Mouse (Mus musculus) midbrain, embryonic 10.5 days (tissue): Measurements from ENCODE around the gene Tbc1d14. TPM values are rescaled to one million over a fixed set of nuclear protein-coding genes. Genes with fewer than 3 reads are reported as not detected.

ENCODE experiments used
- DNase-seq: peaks from one replicate; pipeline ENCODE4 v3.0.0-alpha.2; 2017; ENCODE audit warnings: low spot score
- H3K27ac ChIP-seq: fragments of 300-500 bp; sonication (generic); replicated peaks from 2 replicates; pipeline ENCODE4 v1.5.1; 2016; ENCODE audit warnings: mild to moderate bottlenecking
- H3K27me3 ChIP-seq: fragments of 300-500 bp; sonication (generic); 2 replicates; pipeline ENCODE4 v1.6.1; 2016; ENCODE audit warnings: low read depth, mild to moderate bottlenecking; ENCODE audit not compliant: poor library complexity, severe bottlenecking
- H3K36me3 ChIP-seq: fragments of 300-500 bp; sonication (generic); 2 replicates; pipeline ENCODE4 v1.6.1; 2016; ENCODE audit warnings: mild to moderate bottlenecking, moderate library complexity
- H3K4me1 ChIP-seq: fragments of 300-500 bp; sonication (generic); 2 replicates; pipeline ENCODE4 v1.6.1; 2016
- H3K4me3 ChIP-seq: fragments of 300-500 bp; sonication (generic); 2 replicates; pipeline ENCODE4 v1.5.1; 2016; ENCODE audit warnings: mild to moderate bottlenecking, moderate library complexity
- H3K9me3 ChIP-seq: fragments of 300-500 bp; sonication (generic); replicated peaks from 2 replicates; pipeline ENCODE4 v1.6.1; 2016; ENCODE audit warnings: mild to moderate bottlenecking
- WGBS: fragments of 180-500 bp; shearing (Covaris S2); methylation state at CpG from one replicate; pipeline ENCODE4 v1.1.7; 2016; 5-methylcytosine and 5-hydroxymethylcytosine counted together
- polyA plus RNA-seq: library from polyadenylated mRNA; unstranded; fragments of >200 nt; fragmentation: Nextera tagmentation; extraction: Ambion mirVana; gene quantifications from 2 replicates; pipeline ENCODE4 v1.2.1, GENCODE M21; 2016

Gene Tbc1d14
- polyA plus RNA-seq, 1 experiment from 2014 or later: 35.2 TPM

DNA sequence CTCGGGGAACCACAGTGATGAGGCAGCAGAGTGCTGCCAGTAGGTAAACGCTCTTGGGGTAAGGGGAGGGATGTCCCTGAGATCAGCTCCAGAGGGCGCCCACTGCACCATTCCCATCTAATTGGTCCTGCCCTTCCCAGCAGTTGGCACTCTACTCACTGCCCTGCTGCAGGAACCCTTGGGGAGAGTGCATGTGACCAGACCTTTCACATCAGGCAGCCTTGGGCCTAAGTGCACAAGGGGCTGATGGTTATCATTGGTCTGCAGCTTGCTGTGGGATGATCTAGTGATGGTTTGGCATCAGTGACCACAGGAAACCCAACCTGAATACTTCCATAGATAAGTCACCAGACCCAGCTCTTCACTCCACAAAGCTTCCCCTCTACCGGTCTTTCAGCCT lies 4.6 kb upstream of the Tbc1d14 start:
- WGBS: 41% methylated on average over 4 of the region's 4 CpGs
- Histone ChIP-seq H3K27me3 (no peaks in the 10 kb centered on the region), H3K9me3 (no peaks in the 10 kb centered on the region), H3K27ac (no peak overlapping the region), H3K36me3 (peaks cover 41% of the 10 kb centered on the region), H3K4me1 (0 out of 2 replicates have a peak, but pooled peaks cover 5% of the 10 kb centered on the region), H3K4me3 (no peak overlapping the region)
- no peak for DNase-seq

DNA sequence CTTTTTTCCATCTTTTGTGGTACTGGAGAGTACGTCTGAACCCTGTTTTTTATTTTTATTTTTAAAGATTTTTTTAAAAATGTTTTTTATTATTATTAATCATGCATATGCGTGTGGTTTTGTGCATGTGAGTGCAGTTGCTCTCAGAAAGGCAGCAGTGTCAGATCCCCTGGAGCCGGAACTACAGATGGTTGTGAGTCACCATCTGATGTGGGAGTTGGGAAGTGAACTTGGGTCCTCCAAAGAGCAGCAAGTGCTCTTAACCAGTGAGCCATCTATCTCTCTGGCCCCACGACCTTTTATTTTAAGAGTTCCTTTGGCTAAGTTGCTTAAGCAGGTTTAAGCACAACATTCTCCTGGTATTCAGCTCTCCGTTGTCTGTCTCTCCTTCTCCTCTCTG lies 3.1 kb upstream of the Tbc1d14 start:
- no peak for DNase-seq
- 83% methylated on average over 5 of the region's 5 CpGs for WGBS
- Histone ChIP-seq H3K4me1 (0 out of 2 replicates have a peak, but pooled peaks cover 5% of the 10 kb centered on the region), H3K36me3 (peaks cover 27% of the 10 kb centered on the region), H3K27ac (no peak overlapping the region), H3K27me3 (no peaks in the 10 kb centered on the region), H3K4me3 (no peak overlapping the region), H3K9me3 (no peaks in the 10 kb centered on the region)

DNA sequence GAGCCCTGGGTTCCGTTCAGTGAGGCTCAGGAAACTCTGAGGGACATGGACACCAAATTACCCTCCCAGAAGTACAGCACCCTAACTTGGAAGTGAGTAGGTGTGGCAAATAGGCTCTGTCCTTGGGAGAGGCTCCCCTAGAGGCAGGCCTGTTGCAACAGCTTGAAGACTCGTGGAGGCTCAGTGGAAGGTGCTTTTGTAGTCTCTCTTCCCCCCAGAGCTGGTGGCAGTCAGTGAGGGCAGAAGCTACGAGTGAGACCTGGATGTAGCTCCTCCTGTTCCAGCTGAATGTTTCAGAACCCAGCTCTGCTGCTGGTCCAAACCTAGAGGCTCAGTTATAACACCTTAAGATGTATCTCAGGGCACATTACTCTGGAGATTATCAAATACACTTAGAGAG lies 2.0 kb upstream of the Tbc1d14 start:
- Histone ChIP-seq H3K27me3 (no peaks in the 10 kb centered on the region), H3K4me1 (0 out of 2 replicates have a peak, but pooled peaks cover 5% of the 10 kb centered on the region), H3K27ac (no peak overlapping the region), H3K4me3 (no peak overlapping the region), H3K9me3 (no peaks in the 10 kb centered on the region), H3K36me3 (peaks cover 16% of the 10 kb centered on the region)
- WGBS: 29% methylated on average over 3 of the region's 3 CpGs
- DNase-seq: no peak

- H3K27ac ChIP-seq: no peak overlapping the region
- no peak for DNase-seq
- H3K9me3 ChIP-seq: no peaks in the 10 kb centered on the region
- 79% methylated on average over 3 of the region's 3 CpGs for WGBS
- 0 out of 2 replicates have a peak, but pooled peaks cover 5% of the 10 kb centered on the region for H3K4me1 ChIP-seq
- no peaks in the 10 kb centered on the region for H3K27me3 ChIP-seq
- no peak overlapping the region for H3K4me3 ChIP-seq
- peaks cover 8% of the 10 kb centered on the region for H3K36me3 ChIP-seq
Measured at GRCm38 (mm10) chr5:36594344-36594743, 1.3 kb upstream of the Tbc1d14 start.

DNA sequence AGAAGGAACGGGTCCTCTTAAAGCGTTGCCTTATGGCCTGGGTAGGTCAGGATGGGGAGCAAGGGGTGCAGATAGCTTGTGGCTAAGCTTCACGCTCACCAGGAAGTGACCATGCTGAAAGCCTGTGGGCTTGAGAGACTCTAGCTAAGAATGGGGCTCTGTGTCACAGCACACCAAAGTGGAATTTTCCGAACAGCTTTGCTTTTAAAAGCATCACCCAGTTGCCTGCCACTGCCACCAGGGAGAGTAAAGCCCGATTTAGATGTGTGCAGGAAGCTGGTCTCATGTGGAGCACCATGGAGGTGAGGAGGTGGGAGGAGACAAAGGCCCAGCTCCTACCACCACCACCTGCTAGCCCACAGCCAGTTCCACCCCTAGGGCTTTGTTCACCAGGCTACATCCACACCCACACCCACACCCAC lies 2.6 kb downstream of the Tbc1d14 start:
- 72% methylated on average over 5 of the region's 5 CpGs for WGBS
- H3K36me3 ChIP-seq: no peaks in the 10 kb centered on the region
- DNase-seq: no peak
- no peak overlapping the region for H3K27ac ChIP-seq
- no peaks in the 10 kb centered on the region for H3K9me3 ChIP-seq
- H3K4me1 ChIP-seq: 0 out of 2 replicates have a peak, but pooled peaks cover 3% of the 10 kb centered on the region
- H3K4me3 ChIP-seq: no peak overlapping the region
- H3K27me3 ChIP-seq: no peaks in the 10 kb centered on the region

- WGBS: 76% methylated on average over 6 of the region's 6 CpGs
- Histone ChIP-seq H3K9me3 (no peaks in the 10 kb centered on the region), H3K27me3 (peaks cover 11% of the 10 kb centered on the region), H3K27ac (no peak overlapping the region), H3K4me1 (peaks cover 33% of the 10 kb centered on the region), H3K36me3 (no peaks in the 10 kb centered on the region), H3K4me3 (no peak overlapping the region)
- DNase-seq: no peak
Measured at GRCm38 (mm10) chr5:36584299-36584698, 8.8 kb downstream of the Tbc1d14 start.

- DNase-seq: peak; percentile 99
- Histone ChIP-seq H3K4me1 (peaks cover 30% of the 10 kb centered on the region), H3K9me3 (no peaks in the 10 kb centered on the region), H3K36me3 (no peaks in the 10 kb centered on the region), H3K27me3 (peaks cover 11% of the 10 kb centered on the region), H3K27ac (peak overlapping the region; percentile 91), H3K4me3 (peak overlapping the region; percentile 70)
- 1% methylated on average over 54 of the region's 54 CpGs for WGBS
Measured at GRCm38 (mm10) chr5:36581924-36582642, 11.0 kb downstream of the Tbc1d14 start.

- H3K4me3 ChIP-seq: peak overlapping the region; percentile 70
- H3K4me1 ChIP-seq: peaks cover 30% of the 10 kb centered on the region
- DNase-seq: no peak
- H3K36me3 ChIP-seq: no peaks in the 10 kb centered on the region
- WGBS: under 1% methylated on average over 40 of the region's 40 CpGs
- peak overlapping the region; percentile 91 for H3K27ac ChIP-seq
- peaks cover 11% of the 10 kb centered on the region for H3K27me3 ChIP-seq
- no peaks in the 10 kb centered on the region for H3K9me3 ChIP-seq
Measured at GRCm38 (mm10) chr5:36581259-36581923, 11.7 kb downstream of the Tbc1d14 start.

DNA sequence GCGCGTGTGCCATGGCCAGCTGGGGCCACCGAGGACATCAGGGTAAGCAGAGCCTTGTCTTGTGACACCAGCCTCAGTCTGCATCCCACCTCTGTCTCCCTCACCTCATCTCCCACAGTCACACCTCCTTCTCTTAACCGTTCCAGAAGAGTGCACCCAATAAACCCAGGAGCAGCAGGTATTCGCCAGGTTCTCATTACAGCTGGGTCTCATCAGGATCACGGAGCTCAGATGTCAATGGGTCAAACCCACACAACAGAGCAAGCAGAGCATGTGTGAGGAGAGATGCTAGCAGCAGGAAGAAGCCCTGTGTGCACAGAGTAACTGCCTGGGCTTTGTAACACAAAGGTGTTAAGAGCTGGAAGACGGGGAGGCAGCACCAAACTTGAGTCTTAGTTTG lies 13.1 kb downstream of the Tbc1d14 start:
- no peak for DNase-seq
- Histone ChIP-seq H3K4me3 (no peak overlapping the region), H3K36me3 (no peaks in the 10 kb centered on the region), H3K27me3 (peaks cover 11% of the 10 kb centered on the region), H3K27ac (no peak overlapping the region), H3K4me1 (peaks cover 34% of the 10 kb centered on the region), H3K9me3 (no peaks in the 10 kb centered on the region)
- WGBS: 83% methylated on average over 7 of the region's 7 CpGs

DNA sequence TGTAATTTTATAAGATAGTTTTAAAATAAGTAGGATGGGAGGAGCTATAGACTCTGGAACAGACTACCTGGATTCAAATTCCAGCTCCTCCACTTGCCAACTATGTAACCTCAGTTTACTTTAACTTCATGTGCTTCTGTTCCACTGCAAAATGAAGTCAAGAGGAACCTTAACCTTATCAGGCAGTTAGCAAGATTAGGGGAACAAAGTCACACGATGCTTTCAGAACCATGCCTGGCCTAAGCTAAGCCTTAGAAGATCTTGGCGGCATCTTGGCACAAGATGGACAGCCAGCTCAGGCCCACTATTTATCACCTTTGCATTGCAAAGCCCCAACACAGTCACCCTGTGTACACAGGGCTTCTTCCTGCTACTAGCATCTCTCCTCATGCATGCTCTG lies 14.1 kb downstream of the Tbc1d14 start:
- 86% methylated on average over 2 of the region's 2 CpGs for WGBS
- Histone ChIP-seq H3K27ac (no peak overlapping the region), H3K4me1 (peaks cover 39% of the 10 kb centered on the region), H3K4me3 (no peak overlapping the region), H3K9me3 (no peaks in the 10 kb centered on the region), H3K36me3 (no peaks in the 10 kb centered on the region), H3K27me3 (peaks cover 11% of the 10 kb centered on the region)
- no peak for DNase-seq

DNA sequence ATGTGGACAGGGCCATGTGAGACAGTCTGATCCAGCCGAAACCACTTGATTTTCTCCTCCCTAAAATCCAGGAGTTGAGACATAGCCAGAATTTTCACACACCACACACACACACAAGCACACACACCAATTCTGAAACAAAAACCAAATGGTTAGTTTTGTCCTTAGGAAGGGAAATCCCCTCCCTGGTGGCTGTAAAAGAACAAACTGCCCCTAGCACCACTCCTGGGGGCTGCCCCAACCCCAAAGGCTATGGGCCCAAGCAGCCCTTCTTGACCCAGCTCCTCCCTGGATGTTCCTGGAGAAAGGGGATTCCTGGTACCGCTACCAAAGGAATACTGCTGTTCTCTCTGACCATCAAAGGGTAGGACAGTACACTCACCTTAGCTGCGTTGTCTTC lies 16.6 kb downstream of the Tbc1d14 start:
- no peaks in the 10 kb centered on the region for H3K9me3 ChIP-seq
- peaks cover 11% of the 10 kb centered on the region for H3K27me3 ChIP-seq
- H3K4me1 ChIP-seq: peaks cover 35% of the 10 kb centered on the region
- no peak overlapping the region for H3K4me3 ChIP-seq
- 91% methylated on average over 3 of the region's 3 CpGs for WGBS
- H3K27ac ChIP-seq: no peak overlapping the region
- no peak for DNase-seq
- peaks cover 3% of the 10 kb centered on the region for H3K36me3 ChIP-seq

DNA sequence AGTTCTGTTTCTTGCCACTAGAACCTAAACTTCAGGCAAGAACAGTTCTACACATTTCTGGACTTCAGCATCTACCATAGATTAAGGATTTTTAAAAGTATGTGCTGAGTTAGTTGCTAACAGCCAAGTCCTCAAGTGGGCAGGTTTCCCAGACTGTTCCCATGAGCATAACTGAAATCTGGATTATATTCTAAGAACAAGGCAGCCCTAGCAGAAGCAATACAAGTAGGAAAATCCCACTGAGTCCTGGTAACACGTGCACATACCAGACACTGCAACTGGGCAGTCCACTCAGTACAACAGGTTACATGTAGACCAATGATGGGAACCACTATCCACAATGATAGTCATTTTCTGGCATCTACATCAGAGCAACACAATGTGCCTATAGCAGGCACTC lies 17.3 kb downstream of the Tbc1d14 start:
- WGBS: 73% methylated on average over 1 of the region's 1 CpGs
- no peaks in the 10 kb centered on the region for H3K9me3 ChIP-seq
- no peak overlapping the region for H3K4me3 ChIP-seq
- peaks cover 28% of the 10 kb centered on the region for H3K4me1 ChIP-seq
- peaks cover 10% of the 10 kb centered on the region for H3K27me3 ChIP-seq
- H3K27ac ChIP-seq: no peak overlapping the region
- DNase-seq: no peak
- H3K36me3 ChIP-seq: peaks cover 10% of the 10 kb centered on the region

- no peak overlapping the region for H3K4me3 ChIP-seq
- H3K9me3 ChIP-seq: no peaks in the 10 kb centered on the region
- H3K27me3 ChIP-seq: peaks cover 5% of the 10 kb centered on the region
- peaks cover 23% of the 10 kb centered on the region for H3K4me1 ChIP-seq
- H3K27ac ChIP-seq: no peak overlapping the region
- DNase-seq: no peak
- 79% methylated on average over 3 of the region's 3 CpGs for WGBS
- H3K36me3 ChIP-seq: peaks cover 15% of the 10 kb centered on the region
Measured at GRCm38 (mm10) chr5:36575227-36575626, 17.8 kb downstream of the Tbc1d14 start.
